29 mouse cellular contexts compared by ENCODE assay signal in genomic region chr16:30528386-30528785, GRCm38 (mm10).
"Had no signal": no experiment of that assay in that cellular context is flagged by ENCODE, and none has a peak within 500 bp of the region (broad histone marks: within the 10 kb centered on the region; RNA-seq: fewer than 3 reads in every experiment).

No protein-coding gene starts in this region.

- H3K36me3 ChIP-seq: liver, embryonic 13.5 days; liver, embryonic 15.5 days had no signal

- H3K4me1 ChIP-seq: hindbrain, embryonic 13.5 days; limb, embryonic 12.5 days; liver, embryonic 13.5 days; liver, embryonic 15.5 days had no signal

- DNase-seq: gastrocnemius, adult 2 months; gastrocnemius, postnatal 10 days; gastrocnemius, postnatal 25 days; heart, adult 11 months; heart, adult 2 months; heart, postnatal 14 days; heart, postnatal 4 days; kidney, adult 11 months; kidney, adult 2 months; kidney, adult 9 months; kidney, postnatal 14 days; kidney, postnatal 36 days; liver; liver, embryonic 13.5 days had no signal

- H3K9ac ChIP-seq: heart, embryonic 13.5 days; heart, embryonic 15.5 days; hindbrain, embryonic 13.5 days; kidney, embryonic 15.5 days; limb, embryonic 12.5 days; liver, embryonic 13.5 days; liver, embryonic 15.5 days had no signal

- H3K27me3 ChIP-seq: heart, embryonic 13.5 days; heart, embryonic 15.5 days; hindbrain, embryonic 13.5 days; kidney, embryonic 15.5 days had no signal

- H3K4me3 ChIP-seq: gastrocnemius, adult 2 months; heart, adult 2 months; heart, embryonic 13.5 days; heart, embryonic 15.5 days; hindbrain, embryonic 10.5 days; hindbrain, embryonic 13.5 days; kidney, embryonic 15.5 days; layer of hippocampus, adult 2 months; left cerebral cortex, adult 2 months; limb, embryonic 10.5 days; limb, embryonic 12.5 days; liver, embryonic 13.5 days; liver, embryonic 15.5 days had no signal

- H3K4me2 ChIP-seq: heart, embryonic 11.5 days; heart, embryonic 13.5 days; heart, embryonic 15.5 days; hindbrain, embryonic 13.5 days; kidney, embryonic 15.5 days; limb, embryonic 12.5 days; liver, embryonic 11.5 days; liver, embryonic 13.5 days; liver, embryonic 15.5 days had no signal

- H3K9me3 ChIP-seq: heart, embryonic 13.5 days; heart, embryonic 15.5 days; hindbrain, embryonic 10.5 days; hindbrain, embryonic 13.5 days; kidney, embryonic 15.5 days; limb, embryonic 10.5 days; limb, embryonic 12.5 days; liver, embryonic 13.5 days; liver, embryonic 15.5 days had no signal

- ATAC-seq: hindbrain, embryonic 16.5 days; intestine, embryonic 16.5 days had no signal

- H3K27ac ChIP-seq: gastrocnemius, adult 2 months; heart, adult 2 months; heart, embryonic 13.5 days; heart, embryonic 15.5 days; hindbrain, embryonic 10.5 days; hindbrain, embryonic 13.5 days; kidney, embryonic 15.5 days; kidney, postnatal 0 days; layer of hippocampus, adult 2 months; left cerebral cortex, adult 2 months; limb, embryonic 10.5 days; limb, embryonic 12.5 days; liver, embryonic 13.5 days; liver, embryonic 15.5 days had no signal
